Mouse (Mus musculus): ENCODE results near the gene Pnpla5.
"Not testable (repeated sequence)": the region's sequence is repeated elsewhere in the genome, so short reads cannot be mapped to it uniquely, and the experiment has no call there.

The Pnpla5 gene

GRCm38 (mm10) chr15:84123075-84123474, at the start of gene Pnpla5:
Pnpla5 (minus strand) TSS chr15:84123175.
- no peak for DNase-seq (ENCODE audit: low spot score)

GRCm38 (mm10) chr15:84171166-84171565, 48.2 kb upstream of the Pnpla5 start:
- DNase-seq (ENCODE audit: low spot score), result no peak

- no peak for DNase-seq (ENCODE audit: low spot score)
These were observed 46.5 kb upstream of the Pnpla5 start for GRCm38 (mm10) chr15:84169511-84169910.

- DNase-seq (ENCODE audit: low spot score), result peak; percentile 64
These were observed 45.5 kb upstream of the Pnpla5 start for GRCm38 (mm10) chr15:84168170-84169161.

- peak; percentile 99 for DNase-seq (ENCODE audit: low spot score)
These were observed 44.6 kb upstream of the Pnpla5 start, which contains the start of gene Pnpla3 for GRCm38 (mm10) chr15:84167600-84167999. Pnpla3 (plus strand) TSS chr15:84167837.

GRCm38 (mm10) chr15:84166818-84167217, 43.8 kb upstream of the Pnpla5 start:
- no peak for DNase-seq (ENCODE audit: low spot score)

- no peak for DNase-seq (ENCODE audit: low spot score)
These were observed 38.9 kb upstream of the Pnpla5 start for GRCm38 (mm10) chr15:84161871-84162270.

- not testable (repeated sequence) for DNase-seq (ENCODE audit: low spot score)
These were observed 34.6 kb upstream of the Pnpla5 start for GRCm38 (mm10) chr15:84157530-84157929.

GRCm38 (mm10) chr15:84156158-84156557, 33.2 kb upstream of the Pnpla5 start:
- no peak for DNase-seq (ENCODE audit: low spot score)

GRCm38 (mm10) chr15:84140929-84141328, 18.0 kb upstream of the Pnpla5 start:
- DNase-seq (ENCODE audit: low spot score), result no peak

GRCm38 (mm10) chr15:84140109-84140508, 17.1 kb upstream of the Pnpla5 start:
- DNase-seq (ENCODE audit: low spot score), result no peak

GRCm38 (mm10) chr15:84139592-84140005, 16.6 kb upstream of the Pnpla5 start:
- no peak for DNase-seq (ENCODE audit: low spot score)

- DNase-seq (ENCODE audit: low spot score), result peak; percentile 48
These were observed 13.8 kb upstream of the Pnpla5 start for GRCm38 (mm10) chr15:84136473-84137415.

GRCm38 (mm10) chr15:84135472-84135871, 12.5 kb upstream of the Pnpla5 start:
- peak; percentile 63 for DNase-seq (ENCODE audit: low spot score)

- DNase-seq (ENCODE audit: low spot score), result no peak
These were observed 10.5 kb upstream of the Pnpla5 start for GRCm38 (mm10) chr15:84133440-84133839.

GRCm38 (mm10) chr15:84131971-84132370, 9.0 kb upstream of the Pnpla5 start:
- no peak for DNase-seq (ENCODE audit: low spot score)

GRCm38 (mm10) chr15:84131096-84131786, 8.3 kb upstream of the Pnpla5 start:
- no peak for DNase-seq (ENCODE audit: low spot score)

- no peak for DNase-seq (ENCODE audit: low spot score)
These were observed 3.9 kb upstream of the Pnpla5 start for GRCm38 (mm10) chr15:84126871-84127270.

GRCm38 (mm10) chr15:84126447-84126846, 3.5 kb upstream of the Pnpla5 start:
- DNase-seq (ENCODE audit: low spot score), result no peak

GRCm38 (mm10) chr15:84124086-84124485, 1.1 kb upstream of the Pnpla5 start:
- DNase-seq (ENCODE audit: low spot score), result no peak

- no peak for DNase-seq (ENCODE audit: low spot score)
These were observed 1.9 kb downstream of the Pnpla5 start for GRCm38 (mm10) chr15:84121036-84121435.

- DNase-seq (ENCODE audit: low spot score), result peak; percentile 76
These were observed 2.4 kb downstream of the Pnpla5 start for GRCm38 (mm10) chr15:84120612-84121011.

Measured in embryo, embryonic 10 days (tissue).